Mouse (Mus musculus): ENCODE measurements at regions not wholly inside any gene's neighbourhood (a gene's known extent, or its start where the extent isn't known, plus 50 kb on each side); places are given as distances from the start of the nearest gene placed in this dataset.
"Not testable (repeated sequence)": the region's sequence is repeated elsewhere in the genome, so short reads cannot be mapped to it uniquely, and the experiment has no call there.

GRCm38 (mm10) chr3:82290373-82290772 lies 67.5 kb upstream of the Map9 start:
- Histone ChIP-seq H3K4me1 (replicated peaks; ENCODE audit: control insufficient read depth, insufficient read depth, low read length) (no peaks in the 10 kb centered on the region), H3K9ac (ENCODE audit: low read depth, low read length) (no peak overlapping the region), H3K27me3 (ENCODE audit: control insufficient read depth, insufficient read depth, low read length) (no peaks in the 10 kb centered on the region), H3K36me3 (ENCODE audit: control insufficient read depth, insufficient read depth, low read length) (no peaks in the 10 kb centered on the region), H3K27ac (ENCODE audit: low read depth, low read length) (no peak overlapping the region), H3K4me3 (ENCODE audit: low read depth, low read length) (no peak overlapping the region), H3K9me3 (ENCODE audit: control insufficient read depth, low read length) (no peaks in the 10 kb centered on the region), H3K4me2 (replicated peaks; ENCODE audit: low read depth, low read length) (no peak overlapping the region)
- WGBS = 88% methylated on average over 2 of the region's 2 CpGs
- DNase-seq (ENCODE audit: low spot score) (no peak), ATAC-seq (ENCODE audit: low FRiP score) (no peak)

GRCm38 (mm10) chr3:82288996-82289395 lies 68.8 kb upstream of the Map9 start:
- ATAC-seq (ENCODE audit: low FRiP score) = no peak
- no peaks in the 10 kb centered on the region for H3K36me3 ChIP-seq (ENCODE audit: control insufficient read depth, insufficient read depth, low read length)
- no peak for DNase-seq (ENCODE audit: low spot score)
- no peaks in the 10 kb centered on the region for H3K4me1 ChIP-seq (replicated peaks; ENCODE audit: control insufficient read depth, insufficient read depth, low read length)
- H3K9me3 ChIP-seq (ENCODE audit: control insufficient read depth, low read length) = no peaks in the 10 kb centered on the region
- H3K4me3 ChIP-seq (ENCODE audit: low read depth, low read length) = no peak overlapping the region
- H3K27me3 ChIP-seq (ENCODE audit: control insufficient read depth, insufficient read depth, low read length) = no peaks in the 10 kb centered on the region
- H3K4me2 ChIP-seq (replicated peaks; ENCODE audit: low read depth, low read length) = no peak overlapping the region
- WGBS = 83% methylated on average over 6 of the region's 6 CpGs
- H3K27ac ChIP-seq (ENCODE audit: low read depth, low read length) = no peak overlapping the region
- no peak overlapping the region for H3K9ac ChIP-seq (ENCODE audit: low read depth, low read length)

- Histone ChIP-seq H3K9me3 (ENCODE audit: control insufficient read depth, low read length) (no peaks in the 10 kb centered on the region), H3K9ac (ENCODE audit: low read depth, low read length) (no peak overlapping the region), H3K4me1 (replicated peaks; ENCODE audit: control insufficient read depth, insufficient read depth, low read length) (no peaks in the 10 kb centered on the region), H3K4me2 (replicated peaks; ENCODE audit: low read depth, low read length) (no peak overlapping the region), H3K27me3 (ENCODE audit: control insufficient read depth, insufficient read depth, low read length) (no peaks in the 10 kb centered on the region), H3K4me3 (ENCODE audit: low read depth, low read length) (no peak overlapping the region), H3K27ac (ENCODE audit: low read depth, low read length) (no peak overlapping the region), H3K36me3 (ENCODE audit: control insufficient read depth, insufficient read depth, low read length) (no peaks in the 10 kb centered on the region)
- DNase-seq (ENCODE audit: low spot score) (no peak), ATAC-seq (ENCODE audit: low FRiP score) (no peak)
Measured at GRCm38 (mm10) chr3:82276977-82277714, 80.7 kb upstream of the Map9 start.

- H3K9me3 ChIP-seq (ENCODE audit: control insufficient read depth, low read length) = no peaks in the 10 kb centered on the region
- WGBS = 76% methylated on average over 4 of the region's 4 CpGs
- H3K4me1 ChIP-seq (replicated peaks; ENCODE audit: control insufficient read depth, insufficient read depth, low read length) = no peaks in the 10 kb centered on the region
- no peak overlapping the region for H3K4me3 ChIP-seq (ENCODE audit: low read depth, low read length)
- H3K4me2 ChIP-seq (replicated peaks; ENCODE audit: low read depth, low read length) = no peak overlapping the region
- DNase-seq (ENCODE audit: low spot score) (no peak), ATAC-seq (ENCODE audit: low FRiP score) (no peak)
- H3K27ac ChIP-seq (ENCODE audit: low read depth, low read length) = no peak overlapping the region
- H3K27me3 ChIP-seq (ENCODE audit: control insufficient read depth, insufficient read depth, low read length) = no peaks in the 10 kb centered on the region
- no peaks in the 10 kb centered on the region for H3K36me3 ChIP-seq (ENCODE audit: control insufficient read depth, insufficient read depth, low read length)
- H3K9ac ChIP-seq (ENCODE audit: low read depth, low read length) = no peak overlapping the region
Measured at GRCm38 (mm10) chr3:82275822-82276203, 82.0 kb upstream of the Map9 start.

- 53% methylated on average over 7 of the region's 7 CpGs for WGBS
- Histone ChIP-seq H3K9ac (ENCODE audit: low read depth, low read length) (no peak overlapping the region), H3K4me2 (replicated peaks; ENCODE audit: low read depth, low read length) (no peak overlapping the region), H3K27me3 (ENCODE audit: control insufficient read depth, insufficient read depth, low read length) (no peaks in the 10 kb centered on the region), H3K36me3 (ENCODE audit: control insufficient read depth, insufficient read depth, low read length) (no peaks in the 10 kb centered on the region), H3K9me3 (ENCODE audit: control insufficient read depth, low read length) (no peaks in the 10 kb centered on the region), H3K4me1 (replicated peaks; ENCODE audit: control insufficient read depth, insufficient read depth, low read length) (no peaks in the 10 kb centered on the region), H3K4me3 (ENCODE audit: low read depth, low read length) (no peak overlapping the region), H3K27ac (ENCODE audit: low read depth, low read length) (no peak overlapping the region)
- DNase-seq (ENCODE audit: low spot score) (peak; percentile 11), ATAC-seq (ENCODE audit: low FRiP score) (peak; percentile 39)
Measured at GRCm38 (mm10) chr3:82274945-82275821, 82.7 kb upstream of the Map9 start.

- DNase-seq (ENCODE audit: low spot score) (peak; percentile 25), ATAC-seq (ENCODE audit: low FRiP score) (peak; percentile 87)
- Histone ChIP-seq H3K4me2 (replicated peaks; ENCODE audit: low read depth, low read length) (no peak overlapping the region), H3K27me3 (ENCODE audit: control insufficient read depth, insufficient read depth, low read length) (no peaks in the 10 kb centered on the region), H3K36me3 (ENCODE audit: control insufficient read depth, insufficient read depth, low read length) (no peaks in the 10 kb centered on the region), H3K9me3 (ENCODE audit: control insufficient read depth, low read length) (no peaks in the 10 kb centered on the region), H3K4me1 (replicated peaks; ENCODE audit: control insufficient read depth, insufficient read depth, low read length) (no peaks in the 10 kb centered on the region), H3K4me3 (ENCODE audit: low read depth, low read length) (no peak overlapping the region), H3K27ac (ENCODE audit: low read depth, low read length) (no peak overlapping the region), H3K9ac (ENCODE audit: low read depth, low read length) (no peak overlapping the region)
- WGBS = 44% methylated on average over 6 of the region's 6 CpGs
Measured at GRCm38 (mm10) chr3:82274196-82274937, 83.5 kb upstream of the Map9 start.

- H3K9me3 ChIP-seq (ENCODE audit: control insufficient read depth, low read length) = not testable (repeated sequence)
Measured at GRCm38 (mm10) chr3:82273511-82273910, 84.3 kb upstream of the Map9 start.

GRCm38 (mm10) chr3:82271965-82272364 lies 85.9 kb upstream of the Map9 start:
- no peak for DNase-seq (ENCODE audit: low spot score)
- no peak overlapping the region for H3K4me3 ChIP-seq (ENCODE audit: low read depth, low read length)
- no peaks in the 10 kb centered on the region for H3K4me1 ChIP-seq (replicated peaks; ENCODE audit: control insufficient read depth, insufficient read depth, low read length)
- H3K4me2 ChIP-seq (replicated peaks; ENCODE audit: low read depth, low read length) = no peak overlapping the region
- H3K27ac ChIP-seq (ENCODE audit: low read depth, low read length) = no peak overlapping the region
- H3K9me3 ChIP-seq (ENCODE audit: control insufficient read depth, low read length) = no peaks in the 10 kb centered on the region
- WGBS = 94% methylated on average over 1 of the region's 1 CpGs
- no peak overlapping the region for H3K9ac ChIP-seq (ENCODE audit: low read depth, low read length)
- H3K27me3 ChIP-seq (ENCODE audit: control insufficient read depth, insufficient read depth, low read length) = no peaks in the 10 kb centered on the region
- ATAC-seq (ENCODE audit: low FRiP score) = no peak
- no peaks in the 10 kb centered on the region for H3K36me3 ChIP-seq (ENCODE audit: control insufficient read depth, insufficient read depth, low read length)

More at GRCm38 (mm10) chr3:82273511-82273910, 84.3 kb upstream of the Map9 start:
- H3K27ac ChIP-seq (ENCODE audit: low read depth, low read length); H3K27me3 ChIP-seq (ENCODE audit: control insufficient read depth, insufficient read depth, low read length); H3K4me1 ChIP-seq (replicated peaks; ENCODE audit: control insufficient read depth, insufficient read depth, low read length); H3K4me3 ChIP-seq (ENCODE audit: low read depth, low read length); H3K36me3 ChIP-seq (ENCODE audit: control insufficient read depth, insufficient read depth, low read length); H3K9ac ChIP-seq (ENCODE audit: low read depth, low read length); ATAC-seq (ENCODE audit: low FRiP score); H3K4me2 ChIP-seq (replicated peaks; ENCODE audit: low read depth, low read length); DNase-seq (ENCODE audit: low spot score): not testable (repeated sequence)
- 76% methylated on average over 2 of the region's 2 CpGs for WGBS
